Mouse (Mus musculus) heart, embryonic 10.5 days (tissue): ENCODE measurements around the gene 2410137M14Rik. TPM values are rescaled to one million over a fixed set of nuclear protein-coding genes. Genes with fewer than 3 reads are reported as not detected.

Experiments
- DNase-seq: peaks from one replicate; pipeline ENCODE4 v3.0.0-alpha.2; 2017; ENCODE audit warnings: low spot score
- H3K27ac ChIP-seq: fragments of 300-500 bp; sonication (generic); 2 replicates; pipeline ENCODE4 v1.5.1; 2016; ENCODE audit warnings: mild to moderate bottlenecking
- H3K27me3 ChIP-seq: fragments of 300-500 bp; sonication (generic); 2 replicates; pipeline ENCODE4 v1.6.1; 2016; ENCODE audit warnings: mild to moderate bottlenecking; ENCODE audit not compliant: poor library complexity, insufficient read depth, severe bottlenecking
- H3K36me3 ChIP-seq: fragments of 300-500 bp; sonication (generic); 2 replicates; pipeline ENCODE4 v1.6.1; 2016; ENCODE audit warnings: mild to moderate bottlenecking, moderate library complexity
- H3K4me1 ChIP-seq: fragments of 300-500 bp; sonication (generic); 2 replicates; pipeline ENCODE4 v1.6.1; 2016; ENCODE audit warnings: mild to moderate bottlenecking
- H3K4me3 ChIP-seq: fragments of 300-500 bp; sonication (generic); 2 replicates; pipeline ENCODE4 v1.5.1; 2016; ENCODE audit warnings: mild to moderate bottlenecking, moderate library complexity
- H3K9me3 ChIP-seq: fragments of 300-500 bp; sonication (generic); 2 replicates; pipeline ENCODE4 v1.6.1; 2016; ENCODE audit warnings: mild to moderate bottlenecking, moderate library complexity
- WGBS: fragments of 180-500 bp; shearing (Covaris S2); methylation state at CpG from one replicate; pipeline ENCODE4 v1.1.7; 2016; 5-methylcytosine and 5-hydroxymethylcytosine counted together
- polyA plus RNA-seq: library from polyadenylated mRNA; unstranded; fragments of >200 nt; fragmentation: Nextera tagmentation; extraction: Ambion mirVana; gene quantifications from 2 replicates; pipeline ENCODE4 v1.2.1, GENCODE M21; 2016

2410137M14Rik gene
- polyA plus RNA-seq, 1 experiment from 2014 or later = 0.19 TPM

GRCm38 (mm10) chr17:36988475-36988874 lies 7.4 kb upstream of the 2410137M14Rik start:
- Histone ChIP-seq H3K4me1 (peaks cover 5% of the 10 kb centered on the region; the same call in 1 of the 2 replicates), H3K36me3 (no peaks in the 10 kb centered on the region), H3K27me3 (peaks cover 40% of the 10 kb centered on the region), H3K4me3 (peak overlapping the region; percentile 54), H3K9me3 (no peaks in the 10 kb centered on the region), H3K27ac (no peak overlapping the region)
- DNase-seq = no peak
- WGBS = 3% methylated on average over 24 of the region's 24 CpGs

- peaks cover 12% of the 10 kb centered on the region for H3K4me1 ChIP-seq
- H3K27me3 ChIP-seq = peaks cover 8% of the 10 kb centered on the region
- no peak overlapping the region for H3K27ac ChIP-seq
- 29% methylated on average over 5 of the region's 5 CpGs for WGBS
- no peaks in the 10 kb centered on the region for H3K9me3 ChIP-seq
- H3K4me3 ChIP-seq = peak overlapping the region; percentile 50; the same call in 1 of the 2 replicates
- no peak for DNase-seq
- no peaks in the 10 kb centered on the region for H3K36me3 ChIP-seq
These were observed 1.5 kb upstream of the 2410137M14Rik start for GRCm38 (mm10) chr17:36982253-36983155.

- WGBS = 3% methylated on average over 4 of the region's 4 CpGs
- peaks cover 12% of the 10 kb centered on the region for H3K4me1 ChIP-seq
- no peaks in the 10 kb centered on the region for H3K36me3 ChIP-seq
- H3K4me3 ChIP-seq = peak overlapping the region; percentile 50
- H3K27ac ChIP-seq = no peak overlapping the region
- no peaks in the 10 kb centered on the region for H3K9me3 ChIP-seq
- DNase-seq = no peak
- peaks cover 2% of the 10 kb centered on the region; the same call in 1 of the 2 replicates for H3K27me3 ChIP-seq
These were observed 808 bp upstream of the 2410137M14Rik start for GRCm38 (mm10) chr17:36981845-36982244.

GRCm38 (mm10) chr17:36973271-36973787 lies 7.7 kb downstream of the 2410137M14Rik start:
- H3K9me3 ChIP-seq = no peaks in the 10 kb centered on the region
- H3K27me3 ChIP-seq = no peaks in the 10 kb centered on the region
- no peak overlapping the region for H3K27ac ChIP-seq
- 76% methylated on average over 8 of the region's 8 CpGs for WGBS
- no peak overlapping the region for H3K4me3 ChIP-seq
- no peaks in the 10 kb centered on the region for H3K36me3 ChIP-seq
- H3K4me1 ChIP-seq = no peaks in the 10 kb centered on the region
- DNase-seq = no peak

- WGBS = 62% methylated on average over 3 of the region's 3 CpGs
- DNase-seq = no peak
- H3K9me3 ChIP-seq = no peaks in the 10 kb centered on the region
- no peaks in the 10 kb centered on the region for H3K36me3 ChIP-seq
- H3K27ac ChIP-seq = no peak overlapping the region
- no peaks in the 10 kb centered on the region for H3K27me3 ChIP-seq
- no peaks in the 10 kb centered on the region for H3K4me1 ChIP-seq
- no peak overlapping the region for H3K4me3 ChIP-seq
These were observed 8.2 kb downstream of the 2410137M14Rik start for GRCm38 (mm10) chr17:36972791-36973190.

GRCm38 (mm10) chr17:36971172-36971850 lies 9.7 kb downstream of the 2410137M14Rik start:
- no peak overlapping the region for H3K27ac ChIP-seq
- H3K4me3 ChIP-seq = no peak overlapping the region
- WGBS = 83% methylated on average over 6 of the region's 6 CpGs
- no peaks in the 10 kb centered on the region for H3K36me3 ChIP-seq
- no peak for DNase-seq
- H3K4me1 ChIP-seq = no peaks in the 10 kb centered on the region
- H3K9me3 ChIP-seq = no peaks in the 10 kb centered on the region
- no peaks in the 10 kb centered on the region for H3K27me3 ChIP-seq

- Histone ChIP-seq H3K27me3 (no peaks in the 10 kb centered on the region), H3K4me3 (no peak overlapping the region), H3K36me3 (no peaks in the 10 kb centered on the region), H3K27ac (no peak overlapping the region), H3K4me1 (no peaks in the 10 kb centered on the region), H3K9me3 (no peaks in the 10 kb centered on the region)
- DNase-seq = no peak
- WGBS = 74% methylated on average over 14 of the region's 14 CpGs
These were observed 10.6 kb downstream of the 2410137M14Rik start for GRCm38 (mm10) chr17:36970316-36970890.

- Histone ChIP-seq H3K27me3 (no peaks in the 10 kb centered on the region), H3K4me3 (no peak overlapping the region), H3K4me1 (no peaks in the 10 kb centered on the region), H3K27ac (no peak overlapping the region), H3K9me3 (no peaks in the 10 kb centered on the region), H3K36me3 (no peaks in the 10 kb centered on the region)
- 80% methylated on average over 1 of the region's 1 CpGs for WGBS
- no peak for DNase-seq
These were observed 14.2 kb downstream of the 2410137M14Rik start for GRCm38 (mm10) chr17:36966875-36967274.

GRCm38 (mm10) chr17:36961125-36961524 lies 19.9 kb downstream of the 2410137M14Rik start:
- 72% methylated on average over 1 of the region's 1 CpGs for WGBS
- Histone ChIP-seq H3K4me1 (peaks cover 14% of the 10 kb centered on the region; the same call in 1 of the 2 replicates), H3K27ac (no peak overlapping the region), H3K27me3 (no peaks in the 10 kb centered on the region), H3K36me3 (peaks cover 7% of the 10 kb centered on the region; the same call in 1 of the 2 replicates), H3K9me3 (no peaks in the 10 kb centered on the region), H3K4me3 (no peak overlapping the region)
- DNase-seq = no peak

- 10% methylated on average over 12 of the region's 12 CpGs for WGBS
These were observed 22.2 kb downstream of the 2410137M14Rik start for GRCm38 (mm10) chr17:36958884-36959283.

GRCm38 (mm10) chr17:36957999-36958743 lies 22.9 kb downstream of the 2410137M14Rik start, which contains the start of the genes Znrd1 and Znrd1as:
Gene Znrd1, minus strand, starts transcription at chr17:36958559.
Gene Znrd1as, plus strand, starts transcription at chr17:36958592.
- WGBS = under 1% methylated on average over 46 of the region's 46 CpGs
- no peaks in the 10 kb centered on the region for H3K27me3 ChIP-seq
- no peaks in the 10 kb centered on the region for H3K9me3 ChIP-seq
- peak; percentile 98 for DNase-seq
- H3K4me1 ChIP-seq = peaks cover 14% of the 10 kb centered on the region; the same call in 1 of the 2 replicates
- H3K4me3 ChIP-seq = peak within 1 kb of the TSS; percentile 84
- H3K27ac ChIP-seq = peak within 1 kb of the TSS; percentile 91
- H3K36me3 ChIP-seq = peaks cover 17% of the 10 kb centered on the region; the same call in 1 of the 2 replicates

More at GRCm38 (mm10) chr17:36958884-36959283, 22.2 kb downstream of the 2410137M14Rik start:
- H3K4me3 ChIP-seq = peak overlapping the region; percentile 84
- DNase-seq = no peak
- peaks cover 17% of the 10 kb centered on the region; the same call in 1 of the 2 replicates for H3K36me3 ChIP-seq
- H3K4me1 ChIP-seq = peaks cover 14% of the 10 kb centered on the region; the same call in 1 of the 2 replicates
- no peaks in the 10 kb centered on the region for H3K9me3 ChIP-seq
- no peaks in the 10 kb centered on the region for H3K27me3 ChIP-seq
- H3K27ac ChIP-seq = peak overlapping the region; percentile 91

GRCm38 (mm10) chr17:36953062-36953461 lies 28.0 kb downstream of the 2410137M14Rik start:
- Histone ChIP-seq H3K4me1 (peaks cover 16% of the 10 kb centered on the region; the same call in 1 of the 2 replicates), H3K4me3 (no peak overlapping the region), H3K27me3 (0 out of 2 replicates have a peak, but pooled peaks cover 4% of the 10 kb centered on the region), H3K27ac (no peak overlapping the region), H3K36me3 (peaks cover 31% of the 10 kb centered on the region), H3K9me3 (no peaks in the 10 kb centered on the region)
- DNase-seq = no peak
- 92% methylated on average over 1 of the region's 1 CpGs for WGBS
